Mouse (Mus musculus): ENCODE measurements at regions not wholly inside any gene's neighbourhood (a gene's known extent, or its start where the extent isn't known, plus 50 kb on each side); places are given as distances from the start of the nearest gene placed in this dataset.

- no peak for TF ChIP-seq CTCF (conservative IDR thresholded peaks at IDR 0.05; ENCODE audit: insufficient read depth, insufficient read length, low read depth, low read length)
- no peak for TF ChIP-seq POLR2A (IDR thresholded peaks at IDR 0.05; ENCODE audit: low read depth, low read length)
Measured at GRCm38 (mm10) chr6:31201375-31201972, 197.1 kb upstream of the Mkln1 start.

All from kidney, adult 2 months (tissue).